Mouse (Mus musculus): Measurements from ENCODE around the gene Yae1d1. TPM values are rescaled to one million over a fixed set of nuclear protein-coding genes. Genes with fewer than 3 reads are reported as not detected.
A peak's percentile ranks its signal among the peaks of the same experiment; 100 is the strongest.

Yae1d1 gene
- total RNA-seq, 2 experiments from 2014 or later, result 26.0 TPM

- peak; percentile 32 to 45 for DNase-seq (ENCODE audit: low spot score in 2 of 2)
- intact Hi-C loops (cut with DNase I), result loop anchor here (5.0 kb wide), 2 partner anchors 49 to 136 kb away; partner anchors contain the start of genes Cdk13 and Yae1d1
These were observed 49.7 kb downstream of the Yae1d1 start for GRCm38 (mm10) chr13:17943306-17944077.

- no peak for DNase-seq (ENCODE audit: low spot score in 2 of 2)
- intact Hi-C loops (cut with DNase I), result loop anchor here (5.0 kb wide), 2 partner anchors 50 to 135 kb away; partner anchors contain the start of genes Cdk13 and Yae1d1
These were observed 50.8 kb downstream of the Yae1d1 start for GRCm38 (mm10) chr13:17942338-17942737.

Other genes starting within 250 kb of the Yae1d1 start
- 10 to 100 TPM; 56.7 to 56.9 TPM for gene Cdk13, start 188.3 kb downstream of the Yae1d1 start, total RNA-seq (2021)
- 10 to 100 TPM; 67.6 to 68.1 TPM for gene Rala, start 49.1 kb downstream of the Yae1d1 start, total RNA-seq (2021)